Mouse (Mus musculus): ENCODE results near the gene Kalrn. TPM values are rescaled to one million over a fixed set of nuclear protein-coding genes. Genes with fewer than 3 reads are reported as not detected.

Kalrn gene
- polyA plus RNA-seq, 1 experiment: 309 TPM

DNA sequence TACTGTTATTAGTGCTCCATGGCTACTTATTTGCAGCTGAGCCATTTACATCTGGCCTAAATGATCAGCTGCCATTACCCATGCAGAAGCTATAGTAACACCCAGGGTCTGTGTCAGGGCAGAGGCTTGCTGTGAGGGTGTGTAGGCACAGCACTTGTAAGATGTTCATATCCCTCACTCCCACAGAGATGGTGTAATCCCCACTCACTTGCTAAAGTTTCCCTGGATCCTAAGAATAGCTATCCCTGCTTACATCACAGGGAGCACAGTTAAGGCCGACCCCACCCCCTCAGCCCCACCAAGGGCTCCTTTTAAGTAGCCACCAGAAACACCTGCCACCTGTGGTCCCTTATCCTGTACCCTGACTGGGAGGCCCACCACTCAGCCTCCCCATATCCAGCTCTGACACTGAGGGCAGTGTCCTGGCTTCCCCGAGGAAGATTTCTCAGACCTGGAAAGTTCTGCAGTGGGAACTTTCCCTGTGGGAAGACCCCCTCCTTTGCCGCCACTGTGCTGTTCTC is 83.5 kb downstream of the Kalrn start:
- H3K36me3 ChIP-seq (replicated peaks; ENCODE audit: low read length): no peaks in the 10 kb centered on the region
- peaks cover 18% of the 10 kb centered on the region for H3K4me1 ChIP-seq
- H3K27me3 ChIP-seq (replicated peaks): peaks cover 6% of the 10 kb centered on the region
- TF ChIP-seq GATA1 (IDR thresholded peaks at IDR 0.05; ENCODE audit: borderline replicate concordance, low read length) (no peak), FLI1 (IDR thresholded peaks at IDR 0.05; ENCODE audit: low read length) (no peak)
- no peak overlapping the region for H3K4me3 ChIP-seq (replicated peaks)
- H3K9me3 ChIP-seq: no peaks in the 10 kb centered on the region

GRCm38 (mm10) chr16:34487823-34488222 is 85.5 kb downstream of the Kalrn start:
- H3K27me3 ChIP-seq (replicated peaks): no peaks in the 10 kb centered on the region
- TF ChIP-seq FLI1 (IDR thresholded peaks at IDR 0.05; ENCODE audit: low read length): no peak
- TF ChIP-seq GATA1 (IDR thresholded peaks at IDR 0.05; ENCODE audit: borderline replicate concordance, low read length): no peak
- peaks cover 19% of the 10 kb centered on the region for H3K4me1 ChIP-seq
- no peaks in the 10 kb centered on the region for H3K9me3 ChIP-seq
- no peaks in the 10 kb centered on the region for H3K36me3 ChIP-seq (replicated peaks; ENCODE audit: low read length)
- no peak overlapping the region for H3K4me3 ChIP-seq (replicated peaks)

GRCm38 (mm10) chr16:34487268-34487667 is 86.1 kb downstream of the Kalrn start:
- Histone ChIP-seq H3K27me3 (replicated peaks) (no peaks in the 10 kb centered on the region), H3K4me3 (replicated peaks) (no peak overlapping the region), H3K36me3 (replicated peaks; ENCODE audit: low read length) (no peaks in the 10 kb centered on the region), H3K4me1 (peaks cover 19% of the 10 kb centered on the region), H3K9me3 (no peaks in the 10 kb centered on the region)
- TF ChIP-seq GATA1 (IDR thresholded peaks at IDR 0.05; ENCODE audit: borderline replicate concordance, low read length): no peak
- TF ChIP-seq FLI1 (IDR thresholded peaks at IDR 0.05; ENCODE audit: low read length): no peak

DNA sequence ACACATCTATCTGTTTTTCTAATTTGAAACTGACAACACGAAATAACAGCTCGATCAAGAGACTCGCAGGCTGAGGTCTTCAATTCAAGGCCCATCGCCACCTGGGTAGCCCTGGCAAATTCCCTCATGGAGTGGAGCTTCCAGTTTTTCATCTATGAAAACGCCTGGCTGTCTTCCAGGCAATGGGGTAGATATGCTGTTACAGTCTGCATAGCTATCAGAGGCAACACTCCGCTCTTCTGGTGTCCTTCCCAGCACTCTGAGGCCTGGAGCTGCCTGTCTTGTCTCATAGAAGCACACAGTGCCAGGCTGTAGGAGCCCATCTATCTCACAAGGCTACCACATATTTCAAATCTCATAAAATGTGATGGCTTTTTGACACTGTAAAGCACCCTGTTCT is 87.8 kb downstream of the Kalrn start:
- Histone ChIP-seq H3K27me3 (replicated peaks) (peaks cover 3% of the 10 kb centered on the region), H3K4me3 (replicated peaks) (no peak overlapping the region), H3K36me3 (replicated peaks; ENCODE audit: low read length) (no peaks in the 10 kb centered on the region), H3K9me3 (no peaks in the 10 kb centered on the region), H3K4me1 (peaks cover 17% of the 10 kb centered on the region)
- TF ChIP-seq FLI1 (IDR thresholded peaks at IDR 0.05; ENCODE audit: low read length): no peak
- TF ChIP-seq GATA1 (IDR thresholded peaks at IDR 0.05; ENCODE audit: borderline replicate concordance, low read length): no peak

- peaks cover 11% of the 10 kb centered on the region for H3K4me1 ChIP-seq
- TF ChIP-seq FLI1 (IDR thresholded peaks at IDR 0.05; ENCODE audit: low read length): no peak
- no peak for TF ChIP-seq GATA1 (IDR thresholded peaks at IDR 0.05; ENCODE audit: borderline replicate concordance, low read length)
Measured at GRCm38 (mm10) chr16:34484921-34485320, 88.4 kb downstream of the Kalrn start.

DNA sequence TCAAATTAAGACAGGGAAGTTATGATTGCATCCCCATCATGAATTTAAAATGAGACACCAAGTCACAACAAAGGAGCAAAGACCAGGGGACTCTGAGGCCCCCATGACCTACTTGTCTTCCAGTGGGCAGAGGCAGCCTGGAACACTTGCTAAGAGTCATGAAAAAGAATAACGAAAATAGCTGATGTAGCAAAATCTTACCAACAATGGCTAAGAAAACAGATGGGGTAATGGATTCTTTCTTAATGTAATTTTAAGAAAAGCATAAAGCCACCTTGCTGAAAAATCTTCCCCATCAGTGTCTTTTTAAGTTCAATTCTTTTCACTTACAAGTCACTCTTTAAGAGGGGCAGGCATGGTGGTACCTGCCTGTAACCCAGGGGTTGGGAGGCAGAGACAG is 89.1 kb downstream of the Kalrn start:
- no peak for TF ChIP-seq FLI1 (IDR thresholded peaks at IDR 0.05; ENCODE audit: low read length)
- no peak for TF ChIP-seq GATA1 (IDR thresholded peaks at IDR 0.05; ENCODE audit: borderline replicate concordance, low read length)
- no peak overlapping the region for H3K4me3 ChIP-seq (replicated peaks)
- H3K4me1 ChIP-seq: peaks cover 9% of the 10 kb centered on the region
- no peaks in the 10 kb centered on the region for H3K36me3 ChIP-seq (replicated peaks; ENCODE audit: low read length)
- peaks cover 3% of the 10 kb centered on the region for H3K27me3 ChIP-seq (replicated peaks)
- no peaks in the 10 kb centered on the region for H3K9me3 ChIP-seq

More at GRCm38 (mm10) chr16:34484921-34485320, 88.4 kb downstream of the Kalrn start:
- Histone ChIP-seq H3K9me3 (no peaks in the 10 kb centered on the region), H3K36me3 (replicated peaks; ENCODE audit: low read length) (no peaks in the 10 kb centered on the region), H3K27me3 (replicated peaks) (peaks cover 3% of the 10 kb centered on the region), H3K4me3 (replicated peaks) (no peak overlapping the region)

GRCm38 (mm10) chr16:34483716-34484115 is 89.6 kb downstream of the Kalrn start:
- H3K36me3 ChIP-seq (replicated peaks; ENCODE audit: low read length): no peaks in the 10 kb centered on the region
- no peaks in the 10 kb centered on the region for H3K9me3 ChIP-seq
- H3K4me1 ChIP-seq: peaks cover 9% of the 10 kb centered on the region
- peaks cover 3% of the 10 kb centered on the region for H3K27me3 ChIP-seq (replicated peaks)
- TF ChIP-seq GATA1 (IDR thresholded peaks at IDR 0.05; ENCODE audit: borderline replicate concordance, low read length) (no peak), FLI1 (IDR thresholded peaks at IDR 0.05; ENCODE audit: low read length) (no peak)
- H3K4me3 ChIP-seq (replicated peaks): no peak overlapping the region

- Histone ChIP-seq H3K4me3 (replicated peaks) (no peak overlapping the region), H3K36me3 (replicated peaks; ENCODE audit: low read length) (no peaks in the 10 kb centered on the region), H3K27me3 (replicated peaks) (peaks cover 39% of the 10 kb centered on the region), H3K4me1 (peaks cover 18% of the 10 kb centered on the region), H3K9me3 (no peaks in the 10 kb centered on the region)
- TF ChIP-seq FLI1 (IDR thresholded peaks at IDR 0.05; ENCODE audit: low read length) (no peak), GATA1 (IDR thresholded peaks at IDR 0.05; ENCODE audit: borderline replicate concordance, low read length) (no peak)
Measured at GRCm38 (mm10) chr16:34474741-34475140, 98.6 kb downstream of the Kalrn start.

DNA sequence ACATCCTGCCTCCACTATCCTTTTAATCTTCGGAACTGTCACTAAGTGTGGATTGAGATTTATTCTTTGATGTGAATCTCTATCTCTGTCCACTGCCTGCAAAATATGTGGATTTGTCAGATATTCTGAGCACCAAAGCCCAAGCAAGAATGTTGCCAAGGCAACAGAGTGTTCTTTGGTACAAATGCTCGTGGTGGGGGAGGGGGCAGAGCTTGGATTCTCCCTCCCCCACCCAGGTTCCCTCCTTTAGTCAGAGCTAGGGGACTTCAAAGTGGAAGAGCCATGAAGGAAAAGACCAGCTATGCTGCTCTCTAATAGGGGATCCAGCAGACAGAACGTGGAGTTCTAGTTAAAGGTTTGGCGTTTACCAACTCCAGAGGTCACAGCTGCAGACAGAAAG is 99.4 kb downstream of the Kalrn start:
- H3K36me3 ChIP-seq (replicated peaks; ENCODE audit: low read length): no peaks in the 10 kb centered on the region
- H3K9me3 ChIP-seq: no peaks in the 10 kb centered on the region
- no peak overlapping the region for H3K4me3 ChIP-seq (replicated peaks)
- peaks cover 27% of the 10 kb centered on the region for H3K4me1 ChIP-seq
- TF ChIP-seq GATA1 (IDR thresholded peaks at IDR 0.05; ENCODE audit: borderline replicate concordance, low read length) (no peak), FLI1 (IDR thresholded peaks at IDR 0.05; ENCODE audit: low read length) (no peak)
- peaks cover 39% of the 10 kb centered on the region for H3K27me3 ChIP-seq (replicated peaks)

GRCm38 (mm10) chr16:34471441-34471840 is 101.9 kb downstream of the Kalrn start:
- Histone ChIP-seq H3K4me1 (peaks cover 41% of the 10 kb centered on the region), H3K27me3 (replicated peaks) (peaks cover 35% of the 10 kb centered on the region), H3K9me3 (no peaks in the 10 kb centered on the region), H3K4me3 (replicated peaks) (no peak overlapping the region), H3K36me3 (replicated peaks; ENCODE audit: low read length) (no peaks in the 10 kb centered on the region)
- no peak for TF ChIP-seq GATA1 (IDR thresholded peaks at IDR 0.05; ENCODE audit: borderline replicate concordance, low read length)
- no peak for TF ChIP-seq FLI1 (IDR thresholded peaks at IDR 0.05; ENCODE audit: low read length)

GRCm38 (mm10) chr16:34470343-34470742 is 103.0 kb downstream of the Kalrn start:
- peaks cover 44% of the 10 kb centered on the region for H3K4me1 ChIP-seq
- H3K9me3 ChIP-seq: no peaks in the 10 kb centered on the region
- TF ChIP-seq FLI1 (IDR thresholded peaks at IDR 0.05; ENCODE audit: low read length): no peak
- no peak for TF ChIP-seq GATA1 (IDR thresholded peaks at IDR 0.05; ENCODE audit: borderline replicate concordance, low read length)
- H3K36me3 ChIP-seq (replicated peaks; ENCODE audit: low read length): no peaks in the 10 kb centered on the region
- no peak overlapping the region for H3K4me3 ChIP-seq (replicated peaks)
- H3K27me3 ChIP-seq (replicated peaks): peaks cover 34% of the 10 kb centered on the region

All from megakaryocyte, embryonic 14.5 days (primary cell).